Mouse (Mus musculus) heart, embryonic 12.5 days (tissue): ENCODE results near the gene Bicc1. TPM values are rescaled to one million over a fixed set of nuclear protein-coding genes. Genes with fewer than 3 reads are reported as not detected.
A peak's percentile ranks its signal among the peaks of the same experiment; 100 is the strongest.

Source experiments
- ATAC-seq: fragments of 200-750 bp; cut with Nextera tagmentation; 2 replicates; pipeline ENCODE4 v1.8.0; 2017; ENCODE audit warnings: moderate TSS enrichment, moderate library complexity; ENCODE audit not compliant: insufficient number of reproducible peaks, low FRiP score
- H3K27ac ChIP-seq: fragments of 300-500 bp; sonication (generic); 2 replicates; pipeline ENCODE4 v1.5.1; 2016; ENCODE audit warnings: mild to moderate bottlenecking, moderate library complexity; ENCODE audit not compliant: poor library complexity, severe bottlenecking
- H3K27me3 ChIP-seq: fragments of 300-500 bp; sonication (generic); replicated peaks from 2 replicates; pipeline ENCODE4 v1.6.1; 2016; ENCODE audit warnings: mild to moderate bottlenecking, moderate library complexity
- H3K36me3 ChIP-seq: fragments of 300-500 bp; sonication (generic); 2 replicates; pipeline ENCODE4 v1.6.1; 2016; ENCODE audit warnings: mild to moderate bottlenecking, moderate library complexity
- H3K4me1 ChIP-seq: fragments of 300-500 bp; sonication (generic); replicated peaks from 2 replicates; pipeline ENCODE4 v1.6.1; 2016; ENCODE audit warnings: mild to moderate bottlenecking
- H3K4me2 ChIP-seq: fragments of 300-500 bp; sonication (generic); 2 replicates; pipeline ENCODE4 v1.6.1; 2016; ENCODE audit warnings: mild to moderate bottlenecking, moderate library complexity
- H3K4me3 ChIP-seq: fragments of 300-500 bp; sonication (generic); 2 replicates; pipeline ENCODE4 v1.5.1; 2016; ENCODE audit warnings: mild to moderate bottlenecking
- H3K9ac ChIP-seq: fragments of 300-500 bp; sonication (generic); 2 replicates; pipeline ENCODE4 v1.6.1; 2016; ENCODE audit warnings: mild to moderate bottlenecking, moderate library complexity
- H3K9me3 ChIP-seq: fragments of 300-500 bp; sonication (generic); replicated peaks from 2 replicates; pipeline ENCODE4 v1.6.1; 2016; ENCODE audit warnings: mild to moderate bottlenecking, moderate library complexity
- WGBS: fragments of 180-500 bp; shearing (Covaris S2); methylation state at CpG from one replicate; pipeline ENCODE4 v1.1.7; 2016; 5-methylcytosine and 5-hydroxymethylcytosine counted together
- polyA plus RNA-seq: library from polyadenylated mRNA; unstranded; fragments of >200 nt; fragmentation: Nextera tagmentation; extraction: Ambion mirVana; gene quantifications from 2 replicates; pipeline ENCODE4 v1.2.1, GENCODE M21; 2016

Gene Bicc1
- polyA plus RNA-seq, 1 experiment from 2014 or later: 21.7 TPM

DNA sequence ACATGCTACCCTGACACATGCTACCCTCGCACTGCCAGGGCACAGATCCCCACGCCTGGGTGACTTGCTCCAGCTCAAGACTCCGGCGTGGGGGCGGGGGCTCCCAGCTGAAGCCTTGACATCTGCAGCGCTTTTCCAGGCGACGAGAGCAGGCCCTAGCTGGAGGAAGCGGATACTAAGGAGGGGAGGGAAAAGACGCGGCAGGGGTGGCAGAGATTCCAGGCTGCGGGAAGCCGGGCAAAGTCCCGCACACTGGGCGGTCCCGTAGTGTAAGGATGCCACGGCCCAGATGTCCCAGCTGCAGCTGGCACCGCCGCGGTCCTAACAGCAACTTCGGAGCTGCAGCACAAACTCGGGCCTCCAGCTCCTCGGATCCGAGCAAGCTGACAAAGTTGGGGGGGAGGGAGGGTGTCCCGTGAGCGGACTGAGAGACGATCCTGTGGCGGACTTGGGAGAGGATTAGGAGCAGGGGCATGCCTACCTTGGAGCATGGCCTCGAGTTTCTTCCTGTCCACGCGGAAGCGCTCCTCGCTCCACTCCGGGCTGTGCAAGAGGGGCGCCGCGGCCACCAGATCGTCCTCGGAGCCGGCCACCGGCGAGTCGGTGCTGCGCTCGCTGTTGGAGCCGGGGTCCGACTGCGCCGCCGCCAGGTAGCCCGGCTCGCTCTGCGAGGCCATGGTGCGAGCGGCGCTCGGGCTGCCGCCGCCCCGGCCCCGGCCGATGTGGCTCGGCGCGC is 392 bp downstream of the Bicc1 start:
- 0 out of 2 replicates have a peak, but pooled peaks cover 3% of the 10 kb centered on the region for H3K9me3 ChIP-seq
- no peaks in the 10 kb centered on the region for H3K36me3 ChIP-seq
- peak overlapping the region; percentile 87 for H3K9ac ChIP-seq
- peak overlapping the region; percentile 93 for H3K4me2 ChIP-seq
- H3K4me3 ChIP-seq: peak overlapping the region; percentile 86
- H3K4me1 ChIP-seq: 0 out of 2 replicates have a peak, but pooled peaks cover 3% of the 10 kb centered on the region
- 3% methylated on average over 54 of the region's 65 CpGs for WGBS
- peaks cover 14% of the 10 kb centered on the region for H3K27me3 ChIP-seq
- H3K27ac ChIP-seq: peak overlapping the region; percentile 64
- ATAC-seq: peak; percentile 75

- no peak overlapping the region for H3K9ac ChIP-seq
- H3K36me3 ChIP-seq: peaks cover 4% of the 10 kb centered on the region; the same call in 1 of the 2 replicates
- 0 out of 2 replicates have a peak, but pooled peaks cover 5% of the 10 kb centered on the region for H3K9me3 ChIP-seq
- ATAC-seq: no peak
- WGBS: 85% methylated on average over 5 of the region's 5 CpGs
- H3K4me3 ChIP-seq: no peak overlapping the region
- H3K27ac ChIP-seq: no peak overlapping the region
- H3K4me2 ChIP-seq: no peak overlapping the region
- peaks cover 12% of the 10 kb centered on the region for H3K27me3 ChIP-seq
- 0 out of 2 replicates have a peak, but pooled peaks cover 3% of the 10 kb centered on the region for H3K4me1 ChIP-seq
These were observed 2.9 kb downstream of the Bicc1 start for GRCm38 (mm10) chr10:71156569-71156968.

GRCm38 (mm10) chr10:71153610-71154009 is 5.9 kb downstream of the Bicc1 start:
- ATAC-seq: no peak
- H3K4me2 ChIP-seq: no peak overlapping the region
- no peak overlapping the region for H3K4me3 ChIP-seq
- 0 out of 2 replicates have a peak, but pooled peaks cover 3% of the 10 kb centered on the region for H3K4me1 ChIP-seq
- H3K36me3 ChIP-seq: peaks cover 4% of the 10 kb centered on the region; the same call in 1 of the 2 replicates
- H3K27ac ChIP-seq: no peak overlapping the region
- 84% methylated on average over 6 of the region's 6 CpGs for WGBS
- 0 out of 2 replicates have a peak, but pooled peaks cover 2% of the 10 kb centered on the region for H3K9me3 ChIP-seq
- H3K27me3 ChIP-seq: no peaks in the 10 kb centered on the region
- no peak overlapping the region for H3K9ac ChIP-seq

- Histone ChIP-seq H3K4me2 (no peak overlapping the region), H3K27me3 (no peaks in the 10 kb centered on the region), H3K4me1 (no peaks in the 10 kb centered on the region), H3K4me3 (no peak overlapping the region), H3K9ac (no peak overlapping the region), H3K27ac (no peak overlapping the region), H3K36me3 (peaks cover 4% of the 10 kb centered on the region; the same call in 1 of the 2 replicates), H3K9me3 (0 out of 2 replicates have a peak, but pooled peaks cover 2% of the 10 kb centered on the region)
- no peak for ATAC-seq
- 78% methylated on average over 1 of the region's 1 CpGs for WGBS
These were observed 6.4 kb downstream of the Bicc1 start for GRCm38 (mm10) chr10:71153138-71153537.

GRCm38 (mm10) chr10:71150486-71150885 is 9.0 kb downstream of the Bicc1 start:
- no peak for ATAC-seq
- WGBS: 81% methylated on average over 2 of the region's 2 CpGs

DNA sequence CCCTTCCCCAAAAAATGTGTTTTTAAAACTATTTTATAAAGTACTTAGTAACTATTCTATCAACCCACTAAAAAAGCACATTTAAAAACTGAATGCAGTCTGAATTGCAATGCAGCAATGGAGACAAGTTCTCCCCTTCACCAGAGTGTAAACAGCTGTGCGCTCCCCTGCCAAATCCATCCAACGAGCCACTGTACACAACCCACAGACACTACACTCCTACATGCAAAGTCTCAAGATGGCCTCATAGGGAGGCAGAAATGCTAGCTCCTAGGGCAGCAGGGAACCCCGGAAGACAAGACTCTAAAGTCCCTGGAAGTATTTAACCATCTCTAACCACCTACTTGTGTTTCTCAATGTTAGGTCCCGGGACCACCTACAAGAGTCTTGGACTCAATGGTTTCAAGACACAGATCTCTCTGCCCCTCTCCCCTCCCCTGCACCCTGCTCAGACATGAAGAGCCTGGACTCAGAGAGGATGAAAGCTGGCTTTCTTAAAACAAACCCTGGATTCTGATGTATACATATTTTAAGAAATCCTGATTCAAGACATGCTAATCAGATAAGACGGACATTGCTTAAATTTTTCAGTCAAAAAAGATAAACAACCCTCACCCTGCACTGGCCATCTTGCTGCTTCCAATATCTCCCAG is 10.4 kb downstream of the Bicc1 start:
- Histone ChIP-seq H3K4me2 (no peak overlapping the region), H3K36me3 (peaks cover 4% of the 10 kb centered on the region; the same call in 1 of the 2 replicates), H3K4me1 (peaks cover 13% of the 10 kb centered on the region), H3K9me3 (0 out of 2 replicates have a peak, but pooled peaks cover 2% of the 10 kb centered on the region), H3K27me3 (no peaks in the 10 kb centered on the region), H3K27ac (no peak overlapping the region), H3K4me3 (no peak overlapping the region), H3K9ac (no peak overlapping the region)
- WGBS: 75% methylated on average over 5 of the region's 5 CpGs
- no peak for ATAC-seq

More at GRCm38 (mm10) chr10:71150486-71150885, 9.0 kb downstream of the Bicc1 start:
- H3K9ac ChIP-seq: no peak overlapping the region
- 0 out of 2 replicates have a peak, but pooled peaks cover 2% of the 10 kb centered on the region for H3K9me3 ChIP-seq
- H3K36me3 ChIP-seq: peaks cover 4% of the 10 kb centered on the region; the same call in 1 of the 2 replicates
- H3K27me3 ChIP-seq: no peaks in the 10 kb centered on the region
- H3K4me3 ChIP-seq: no peak overlapping the region
- no peak overlapping the region for H3K27ac ChIP-seq
- H3K4me2 ChIP-seq: no peak overlapping the region
- peaks cover 8% of the 10 kb centered on the region for H3K4me1 ChIP-seq

GRCm38 (mm10) chr10:71148226-71148625 is 11.3 kb downstream of the Bicc1 start:
- no peaks in the 10 kb centered on the region for H3K27me3 ChIP-seq
- H3K4me2 ChIP-seq: no peak overlapping the region
- H3K27ac ChIP-seq: no peak overlapping the region
- H3K9me3 ChIP-seq: 0 out of 2 replicates have a peak, but pooled peaks cover 5% of the 10 kb centered on the region
- H3K36me3 ChIP-seq: no peaks in the 10 kb centered on the region
- no peak overlapping the region for H3K9ac ChIP-seq
- WGBS: 80% methylated on average over 9 of the region's 9 CpGs
- peaks cover 13% of the 10 kb centered on the region for H3K4me1 ChIP-seq
- H3K4me3 ChIP-seq: no peak overlapping the region
- ATAC-seq: no peak

DNA sequence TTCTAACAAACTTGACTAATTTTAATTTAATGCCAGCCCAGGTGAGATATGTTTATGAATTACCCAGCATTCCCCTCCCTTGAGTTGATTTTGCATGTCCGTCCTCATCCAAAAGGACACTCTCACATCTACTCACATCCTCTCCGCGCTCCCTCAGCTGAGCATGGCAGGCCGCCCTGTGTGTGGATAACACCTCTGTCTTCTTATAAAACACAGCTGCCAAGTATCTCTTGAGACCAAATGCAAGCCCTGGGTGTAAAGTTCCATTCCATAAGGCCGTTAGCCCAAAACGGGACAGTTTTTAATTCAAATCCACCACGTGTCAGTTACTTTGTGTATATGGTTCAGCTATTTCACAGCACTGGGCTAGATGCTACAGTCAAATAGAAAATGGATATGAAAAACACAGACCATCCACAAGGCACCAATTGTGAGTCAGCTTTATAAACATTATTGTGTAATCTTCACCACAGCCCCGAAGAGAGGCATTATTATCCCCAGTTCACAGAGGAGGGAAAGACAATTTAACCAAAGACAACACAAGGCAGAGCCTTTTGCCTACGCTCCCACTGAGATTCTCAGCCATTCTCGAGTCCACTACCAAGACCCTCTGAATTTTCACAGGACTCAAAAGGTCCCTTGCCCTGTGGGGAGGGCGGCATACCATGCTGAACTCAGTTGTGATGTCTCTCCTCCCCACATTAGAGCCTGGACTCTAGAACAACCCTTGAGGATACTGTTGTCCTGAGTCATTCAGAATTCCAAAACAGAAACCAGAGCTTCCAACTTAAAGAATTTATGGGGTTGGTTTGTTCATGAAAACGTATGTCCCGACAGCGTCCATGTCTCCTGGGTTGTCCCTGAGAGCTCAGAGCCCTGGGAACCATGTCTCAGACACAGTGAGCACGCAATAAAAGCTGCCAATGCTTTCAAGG is 12.6 kb downstream of the Bicc1 start:
- ATAC-seq: no peak
- WGBS: 83% methylated on average over 15 of the region's 15 CpGs
- no peak overlapping the region for H3K4me3 ChIP-seq
- no peaks in the 10 kb centered on the region for H3K27me3 ChIP-seq
- no peak overlapping the region for H3K9ac ChIP-seq
- H3K27ac ChIP-seq: no peak overlapping the region
- H3K36me3 ChIP-seq: 0 out of 2 replicates have a peak, but pooled peaks cover 4% of the 10 kb centered on the region
- 0 out of 2 replicates have a peak, but pooled peaks cover 7% of the 10 kb centered on the region for H3K9me3 ChIP-seq
- no peak overlapping the region for H3K4me2 ChIP-seq
- peaks cover 13% of the 10 kb centered on the region for H3K4me1 ChIP-seq

- no peak overlapping the region for H3K4me3 ChIP-seq
- H3K36me3 ChIP-seq: 0 out of 2 replicates have a peak, but pooled peaks cover 5% of the 10 kb centered on the region
- H3K9ac ChIP-seq: no peak overlapping the region
- H3K9me3 ChIP-seq: 0 out of 2 replicates have a peak, but pooled peaks cover 7% of the 10 kb centered on the region
- H3K4me2 ChIP-seq: peak overlapping the region; percentile 12; the same call in 1 of the 2 replicates
- no peaks in the 10 kb centered on the region for H3K27me3 ChIP-seq
- ATAC-seq: no peak
- peaks cover 13% of the 10 kb centered on the region for H3K4me1 ChIP-seq
- H3K27ac ChIP-seq: no peak overlapping the region
- WGBS: 61% methylated on average over 11 of the region's 11 CpGs
These were observed 13.7 kb downstream of the Bicc1 start for GRCm38 (mm10) chr10:71145801-71146200.

GRCm38 (mm10) chr10:71144191-71144590 is 15.3 kb downstream of the Bicc1 start:
- peaks cover 13% of the 10 kb centered on the region for H3K4me1 ChIP-seq
- H3K4me2 ChIP-seq: no peak overlapping the region
- no peak for ATAC-seq
- H3K27me3 ChIP-seq: no peaks in the 10 kb centered on the region
- peaks cover 5% of the 10 kb centered on the region; the same call in 1 of the 2 replicates for H3K36me3 ChIP-seq
- H3K27ac ChIP-seq: no peak overlapping the region
- H3K4me3 ChIP-seq: no peak overlapping the region
- 0 out of 2 replicates have a peak, but pooled peaks cover 7% of the 10 kb centered on the region for H3K9me3 ChIP-seq
- no peak overlapping the region for H3K9ac ChIP-seq
- 77% methylated on average over 4 of the region's 4 CpGs for WGBS
